Mouse (Mus musculus): ENCODE results near the gene Glp1r. TPM values are rescaled to one million over a fixed set of nuclear protein-coding genes. Genes with fewer than 3 reads are reported as not detected.

Gene Glp1r
- polyA plus RNA-seq, 1 experiment from 2014 or later = 0.17 TPM

DNA sequence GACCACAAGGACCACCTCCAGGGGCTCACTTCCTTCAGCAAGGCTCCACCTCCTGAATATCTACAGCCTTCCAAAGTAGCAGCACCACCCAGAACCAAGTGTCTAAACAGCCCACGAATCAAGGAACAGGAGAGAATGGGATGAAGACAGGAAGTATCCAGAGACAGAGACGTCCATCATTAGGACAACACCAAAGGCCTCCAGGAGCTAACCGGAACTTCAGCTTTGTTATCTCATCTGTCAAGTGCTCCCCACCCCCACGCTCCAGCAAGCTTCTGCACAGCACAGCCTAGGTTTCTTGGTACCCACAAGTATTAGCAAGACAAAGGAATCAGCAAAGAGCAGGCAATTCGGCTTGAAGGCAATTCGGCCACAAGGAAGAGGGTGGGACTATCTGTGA lies 23.0 kb upstream of the Glp1r start:
- Histone ChIP-seq H3K4me3 (no peak overlapping the region), H3K36me3 (no peaks in the 10 kb centered on the region), H3K27me3 (replicated peaks) (no peaks in the 10 kb centered on the region), H3K4me2 (no peak overlapping the region), H3K9ac (no peak overlapping the region), H3K9me3 (no peaks in the 10 kb centered on the region; the same call in 1 of the 2 replicates), H3K27ac (replicated peaks) (no peak overlapping the region), H3K4me1 (peaks cover 13% of the 10 kb centered on the region)
- 16% methylated on average over 6 of the region's 6 CpGs for WGBS
- ATAC-seq (ENCODE audit: extremely low read depth, insufficient number of reproducible peaks, low FRiP score, low TSS enrichment) = no peak

DNA sequence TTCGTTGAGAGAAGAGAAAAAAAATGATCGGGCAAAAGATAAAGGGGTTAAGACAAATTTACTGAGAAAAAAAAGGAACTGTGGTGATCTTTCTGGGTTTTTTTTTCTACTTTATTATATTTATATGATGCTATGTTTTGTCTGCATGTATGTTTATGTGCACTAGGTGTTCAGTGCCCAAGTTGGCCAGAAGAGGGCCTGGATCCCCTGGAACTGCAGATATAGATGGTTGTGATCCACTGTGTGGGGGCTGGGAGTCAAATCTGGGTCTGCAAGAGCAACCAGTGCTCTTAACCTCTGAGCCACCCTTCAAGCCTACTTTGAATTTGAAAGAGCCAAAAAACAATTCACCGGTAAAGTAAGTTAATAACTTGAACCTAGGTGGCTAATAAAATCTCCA lies 21.2 kb upstream of the Glp1r start:
- H3K4me3 ChIP-seq = no peak overlapping the region
- no peak for ATAC-seq (ENCODE audit: extremely low read depth, insufficient number of reproducible peaks, low FRiP score, low TSS enrichment)
- WGBS = 84% methylated on average over 3 of the region's 3 CpGs

DNA sequence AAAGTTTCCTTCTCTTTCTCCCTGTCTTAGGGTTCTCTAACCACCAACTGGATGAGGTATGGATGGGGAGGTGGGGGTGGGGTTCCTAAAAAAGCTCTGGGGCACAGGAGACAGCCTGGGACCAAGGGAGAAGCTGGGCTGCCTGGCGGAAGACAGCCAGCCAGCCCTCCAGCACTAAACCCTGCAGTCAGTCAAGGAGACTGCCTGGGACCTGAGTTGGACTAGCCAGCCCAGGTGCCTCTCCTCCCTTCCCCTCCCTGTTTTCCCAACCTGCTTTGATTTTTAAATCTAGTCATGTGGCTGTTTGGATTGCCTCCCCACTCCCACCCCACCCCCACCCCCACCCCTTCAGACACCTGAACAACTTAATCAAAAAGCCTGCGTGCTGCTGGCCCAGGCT lies 20.6 kb upstream of the Glp1r start:
- Histone ChIP-seq H3K9ac (no peak overlapping the region), H3K4me3 (no peak overlapping the region), H3K4me2 (no peak overlapping the region), H3K4me1 (peaks cover 8% of the 10 kb centered on the region), H3K9me3 (no peaks in the 10 kb centered on the region), H3K27me3 (replicated peaks) (no peaks in the 10 kb centered on the region), H3K36me3 (no peaks in the 10 kb centered on the region), H3K27ac (replicated peaks) (no peak overlapping the region)
- WGBS = 64% methylated on average over 2 of the region's 2 CpGs
- no peak for ATAC-seq (ENCODE audit: extremely low read depth, insufficient number of reproducible peaks, low FRiP score, low TSS enrichment)

More for the DNA sequence above, 21.2 kb upstream of the Glp1r start:
- H3K27me3 ChIP-seq (replicated peaks) = no peaks in the 10 kb centered on the region
- H3K4me2 ChIP-seq = no peak overlapping the region
- H3K9ac ChIP-seq = no peak overlapping the region
- H3K4me1 ChIP-seq = peaks cover 8% of the 10 kb centered on the region
- no peaks in the 10 kb centered on the region for H3K36me3 ChIP-seq
- no peak overlapping the region for H3K27ac ChIP-seq (replicated peaks)
- no peaks in the 10 kb centered on the region for H3K9me3 ChIP-seq

DNA sequence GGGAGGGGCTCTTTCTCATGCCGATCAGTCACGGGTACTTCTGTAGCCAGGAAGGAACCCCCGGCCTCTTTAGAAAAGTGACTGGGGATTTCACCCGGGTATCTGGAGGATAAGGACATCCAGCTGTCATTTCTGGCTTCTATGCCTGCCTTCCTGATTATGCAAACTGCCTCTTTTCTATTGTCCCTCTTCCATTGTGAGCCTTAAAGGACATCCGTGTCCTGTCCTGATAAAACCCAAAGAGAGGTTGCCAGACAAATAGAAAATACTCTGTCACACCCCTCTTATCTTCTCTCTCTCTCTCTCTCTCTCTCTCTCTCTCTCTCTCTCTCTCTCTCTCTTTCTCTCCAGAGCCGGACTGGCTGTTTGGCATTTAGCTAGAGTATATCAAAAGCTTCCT lies 19.4 kb upstream of the Glp1r start:
- Histone ChIP-seq H3K27ac (replicated peaks) (no peak overlapping the region), H3K4me1 (peaks cover 8% of the 10 kb centered on the region), H3K9me3 (no peaks in the 10 kb centered on the region), H3K4me2 (peak overlapping the region; percentile 25), H3K36me3 (no peaks in the 10 kb centered on the region), H3K27me3 (replicated peaks) (no peaks in the 10 kb centered on the region), H3K4me3 (no peak overlapping the region), H3K9ac (0 out of 2 replicates have a peak overlapping the region, but pooled peaks have one; percentile 14)
- WGBS = under 1% methylated on average over 6 of the region's 6 CpGs
- no peak for ATAC-seq (ENCODE audit: extremely low read depth, insufficient number of reproducible peaks, low FRiP score, low TSS enrichment)

DNA sequence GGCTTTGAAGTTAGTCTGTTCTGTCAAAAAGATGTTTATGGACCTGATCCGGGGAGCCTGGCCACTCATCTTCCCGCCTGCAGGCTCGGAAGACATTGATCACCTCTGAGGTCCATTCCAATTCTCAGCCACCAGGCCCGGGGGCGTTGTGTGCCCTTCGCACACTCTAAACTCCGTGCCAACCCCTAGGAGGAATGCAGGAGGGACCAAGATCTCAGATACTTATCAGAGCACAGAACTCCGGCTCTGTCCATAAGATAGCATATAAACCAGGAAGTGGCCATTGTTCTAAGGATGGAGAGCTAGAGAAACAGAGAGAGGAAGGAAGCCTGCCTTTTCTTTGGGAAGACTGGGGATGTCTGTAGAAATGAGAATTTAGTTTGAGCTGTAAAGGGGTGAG lies 18.1 kb upstream of the Glp1r start:
- no peak overlapping the region for H3K27ac ChIP-seq (replicated peaks)
- whole genome bisulfite sequencing = 57% methylated on average over 8 of the region's 8 CpGs
- no peak overlapping the region for H3K4me3 ChIP-seq
- ATAC-seq (ENCODE audit: extremely low read depth, insufficient number of reproducible peaks, low FRiP score, low TSS enrichment) = no peak
- no peaks in the 10 kb centered on the region for H3K36me3 ChIP-seq
- no peak overlapping the region for H3K4me2 ChIP-seq
- H3K9me3 ChIP-seq = no peaks in the 10 kb centered on the region
- no peaks in the 10 kb centered on the region for H3K27me3 ChIP-seq (replicated peaks)
- H3K4me1 ChIP-seq = peaks cover 8% of the 10 kb centered on the region
- H3K9ac ChIP-seq = no peak overlapping the region

DNA sequence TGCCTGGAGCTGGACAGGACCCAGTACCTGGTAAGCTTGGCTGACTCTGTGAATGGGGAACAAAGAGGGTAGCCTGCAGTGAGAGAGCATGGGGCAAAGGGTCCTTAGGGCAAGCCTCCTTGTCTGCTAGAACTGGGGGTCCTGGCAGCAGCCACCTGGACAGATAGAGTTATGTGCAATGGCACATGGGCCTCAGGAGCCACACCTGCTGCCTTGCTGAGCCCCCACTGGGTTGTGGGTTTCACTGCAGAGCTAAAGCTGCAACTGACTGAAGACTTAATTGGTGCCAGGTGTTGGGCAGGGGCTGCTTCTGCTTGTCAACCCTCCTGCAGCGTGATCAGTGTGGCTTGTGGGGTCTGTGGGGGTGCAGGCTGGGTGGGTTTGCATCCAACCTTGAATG lies 9.5 kb upstream of the Glp1r start:
- Histone ChIP-seq H3K4me2 (no peak overlapping the region), H3K27me3 (replicated peaks) (no peaks in the 10 kb centered on the region; the same call in 1 of the 2 replicates), H3K9me3 (no peaks in the 10 kb centered on the region), H3K4me3 (no peak overlapping the region), H3K27ac (replicated peaks) (no peak overlapping the region), H3K9ac (no peak overlapping the region), H3K36me3 (no peaks in the 10 kb centered on the region), H3K4me1 (no peaks in the 10 kb centered on the region)
- 32% methylated on average over 1 of the region's 1 CpGs for WGBS
- ATAC-seq (ENCODE audit: extremely low read depth, insufficient number of reproducible peaks, low FRiP score, low TSS enrichment) = no peak

DNA sequence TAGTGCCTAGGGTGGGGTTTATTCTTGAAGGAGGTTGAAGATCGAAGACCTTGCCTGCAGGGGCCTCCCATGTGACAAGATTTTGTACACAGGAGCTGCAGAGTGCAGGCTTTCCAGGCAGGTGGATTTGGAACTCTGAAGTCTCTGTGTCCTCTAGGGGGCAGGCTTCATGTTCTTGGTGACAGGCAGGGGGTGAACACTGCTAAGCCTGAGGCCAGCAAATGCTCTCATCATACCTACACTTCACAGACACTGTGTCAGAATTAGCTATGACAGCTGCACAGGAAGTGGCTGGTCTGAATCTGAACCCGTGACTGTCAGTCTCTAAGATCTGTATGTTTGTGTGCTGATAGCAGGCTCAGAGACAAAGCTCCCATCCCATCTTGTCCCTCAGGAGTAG lies 8.9 kb upstream of the Glp1r start:
- no peak overlapping the region for H3K4me2 ChIP-seq
- H3K9me3 ChIP-seq = no peaks in the 10 kb centered on the region
- H3K27ac ChIP-seq (replicated peaks) = no peak overlapping the region
- no peak for ATAC-seq (ENCODE audit: extremely low read depth, insufficient number of reproducible peaks, low FRiP score, low TSS enrichment)
- no peaks in the 10 kb centered on the region for H3K4me1 ChIP-seq
- H3K36me3 ChIP-seq = no peaks in the 10 kb centered on the region
- WGBS = 33% methylated on average over 2 of the region's 2 CpGs
- no peak overlapping the region for H3K4me3 ChIP-seq
- no peaks in the 10 kb centered on the region; the same call in 1 of the 2 replicates for H3K27me3 ChIP-seq (replicated peaks)
- H3K9ac ChIP-seq = no peak overlapping the region

DNA sequence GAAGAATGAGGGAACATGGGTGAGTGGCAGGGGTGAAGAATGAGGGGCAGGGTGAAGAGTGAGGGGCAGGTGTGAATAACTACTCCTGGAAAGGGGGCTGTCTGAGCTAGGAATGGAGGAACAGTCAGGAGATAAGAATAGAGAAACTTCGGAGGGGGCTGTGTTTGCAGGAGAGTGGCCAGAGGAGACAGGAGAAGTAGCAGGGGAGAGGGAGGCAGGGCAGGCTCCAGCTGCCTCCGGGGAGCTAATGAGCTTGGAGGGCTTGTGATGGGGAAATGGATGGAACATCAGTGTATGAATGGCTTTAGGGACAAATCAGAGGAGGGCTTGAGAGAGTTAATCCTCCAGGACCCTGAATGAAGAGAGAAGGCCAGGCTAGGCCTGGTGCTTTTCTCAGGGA lies 4.5 kb upstream of the Glp1r start:
- no peaks in the 10 kb centered on the region for H3K36me3 ChIP-seq

DNA sequence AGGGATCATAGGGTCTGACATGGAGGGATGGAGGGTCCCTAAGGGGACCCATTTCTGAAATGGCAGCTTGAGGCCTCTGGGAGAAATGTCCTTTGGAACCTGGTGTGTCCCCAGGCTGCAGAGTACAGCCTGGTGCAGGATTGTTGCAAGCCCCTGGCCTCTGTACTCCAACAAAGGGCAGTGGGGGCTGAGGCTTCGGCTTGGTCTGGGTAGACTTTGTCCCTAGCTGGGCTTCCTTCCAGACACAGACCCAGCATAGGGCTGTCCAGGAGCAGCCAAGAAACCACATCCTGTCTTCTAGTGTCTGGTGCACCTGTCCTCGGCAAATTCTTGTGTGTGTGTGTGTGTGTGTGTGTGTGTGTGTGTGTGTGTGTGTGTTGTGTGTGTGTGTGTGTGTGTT lies 2.5 kb downstream of the Glp1r start:
- Histone ChIP-seq H3K4me2 (no peak overlapping the region), H3K36me3 (no peaks in the 10 kb centered on the region)
- ATAC-seq (ENCODE audit: extremely low read depth, insufficient number of reproducible peaks, low FRiP score, low TSS enrichment) = no peak

More for the DNA sequence above, 4.5 kb upstream of the Glp1r start:
- Histone ChIP-seq H3K4me2 (no peak overlapping the region), H3K4me1 (peaks cover 10% of the 10 kb centered on the region), H3K9ac (no peak overlapping the region), H3K4me3 (no peak overlapping the region), H3K27ac (replicated peaks) (no peak overlapping the region), H3K27me3 (replicated peaks) (peaks cover 31% of the 10 kb centered on the region), H3K9me3 (peaks cover 10% of the 10 kb centered on the region; the same call in 1 of the 2 replicates)
- 6% methylated on average over 2 of the region's 2 CpGs for WGBS
- no peak for ATAC-seq (ENCODE audit: extremely low read depth, insufficient number of reproducible peaks, low FRiP score, low TSS enrichment)

DNA sequence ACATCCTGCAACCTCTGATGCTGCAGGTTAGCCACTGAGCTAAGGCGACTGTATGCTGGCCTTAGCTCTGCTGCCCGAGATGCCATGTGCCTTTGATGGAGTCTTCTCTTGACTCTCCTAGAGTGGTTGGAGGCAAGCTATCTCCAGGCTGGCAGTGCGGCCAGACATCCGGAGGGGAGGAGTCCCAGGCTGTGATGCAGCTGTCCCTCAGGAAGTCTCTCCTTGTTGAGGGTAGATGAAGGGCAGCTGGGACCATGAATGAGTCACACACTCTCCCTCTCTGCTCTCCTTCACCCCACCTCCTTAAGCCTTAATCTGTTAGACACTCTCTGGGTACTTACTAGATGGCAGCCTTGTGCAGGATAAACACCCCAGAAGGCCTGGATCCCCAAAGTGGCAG lies 6.0 kb downstream of the Glp1r start:
- H3K36me3 ChIP-seq = no peaks in the 10 kb centered on the region
- H3K4me2 ChIP-seq = no peak overlapping the region
- H3K9ac ChIP-seq = no peak overlapping the region
- ATAC-seq (ENCODE audit: extremely low read depth, insufficient number of reproducible peaks, low FRiP score, low TSS enrichment) = no peak
- H3K4me3 ChIP-seq = no peak overlapping the region
- WGBS = 40% methylated on average over 4 of the region's 4 CpGs
- no peaks in the 10 kb centered on the region for H3K9me3 ChIP-seq
- peaks cover 41% of the 10 kb centered on the region for H3K27me3 ChIP-seq (replicated peaks)
- no peak overlapping the region for H3K27ac ChIP-seq (replicated peaks)
- H3K4me1 ChIP-seq = peaks cover 4% of the 10 kb centered on the region; the same call in 1 of the 2 replicates

More for the DNA sequence above, 2.5 kb downstream of the Glp1r start:
- WGBS = 65% methylated on average over 2 of the region's 2 CpGs
- Histone ChIP-seq H3K27ac (replicated peaks) (no peak overlapping the region), H3K9ac (no peak overlapping the region), H3K4me1 (peaks cover 13% of the 10 kb centered on the region), H3K4me3 (no peak overlapping the region), H3K9me3 (peaks cover 6% of the 10 kb centered on the region; the same call in 1 of the 2 replicates), H3K27me3 (replicated peaks) (peaks cover 63% of the 10 kb centered on the region)

DNA sequence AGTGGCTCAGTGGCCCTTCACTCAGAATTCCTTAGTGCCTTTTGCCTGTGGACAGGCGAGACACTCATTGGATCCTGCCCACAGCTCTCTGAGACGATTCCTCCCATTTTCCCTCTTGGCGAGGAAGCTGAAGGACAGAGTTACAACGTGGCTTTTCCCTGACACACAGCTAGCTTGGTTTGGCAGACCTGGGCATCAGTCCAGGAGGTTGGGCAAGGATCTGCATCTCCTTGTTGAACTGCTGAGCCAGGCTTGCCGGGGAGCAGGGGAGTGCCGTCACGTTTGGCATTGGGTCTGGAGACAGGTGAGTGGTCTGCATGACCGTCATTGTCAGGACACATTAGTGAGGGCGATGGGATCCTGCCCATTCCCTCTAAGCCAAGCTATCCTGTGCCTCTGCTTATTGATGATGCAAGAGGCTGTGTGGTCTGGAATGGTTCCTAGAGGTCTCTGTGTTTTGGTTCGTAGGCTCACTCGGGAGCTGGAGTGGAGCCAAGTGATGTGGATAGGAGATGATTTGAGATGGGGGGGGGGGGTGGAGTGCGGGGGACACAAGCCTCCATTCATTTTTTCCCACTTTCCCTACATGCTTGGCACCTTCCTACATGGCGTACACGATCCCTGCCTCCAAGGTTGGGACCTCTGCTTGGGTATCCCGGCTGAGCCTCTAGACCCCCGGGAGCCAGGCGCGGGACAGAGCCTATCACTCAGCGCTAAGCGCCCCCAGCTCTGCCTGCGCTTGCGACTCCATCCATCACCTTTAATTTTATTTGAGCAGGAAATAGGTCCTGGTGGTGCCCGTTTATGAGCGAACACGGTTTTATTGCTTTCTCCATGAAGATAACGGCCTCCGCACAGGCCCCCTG lies 9.5 kb downstream of the Glp1r start:
- WGBS = 69% methylated on average over 27 of the region's 27 CpGs
- peaks cover 4% of the 10 kb centered on the region; the same call in 1 of the 2 replicates for H3K4me1 ChIP-seq
- H3K4me3 ChIP-seq = no peak overlapping the region
- H3K36me3 ChIP-seq = no peaks in the 10 kb centered on the region
- no peak overlapping the region for H3K27ac ChIP-seq (replicated peaks)
- no peak overlapping the region for H3K4me2 ChIP-seq
- H3K27me3 ChIP-seq (replicated peaks) = peaks cover 19% of the 10 kb centered on the region
- no peaks in the 10 kb centered on the region for H3K9me3 ChIP-seq
- ATAC-seq (ENCODE audit: extremely low read depth, insufficient number of reproducible peaks, low FRiP score, low TSS enrichment) = no peak
- H3K9ac ChIP-seq = no peak overlapping the region

DNA sequence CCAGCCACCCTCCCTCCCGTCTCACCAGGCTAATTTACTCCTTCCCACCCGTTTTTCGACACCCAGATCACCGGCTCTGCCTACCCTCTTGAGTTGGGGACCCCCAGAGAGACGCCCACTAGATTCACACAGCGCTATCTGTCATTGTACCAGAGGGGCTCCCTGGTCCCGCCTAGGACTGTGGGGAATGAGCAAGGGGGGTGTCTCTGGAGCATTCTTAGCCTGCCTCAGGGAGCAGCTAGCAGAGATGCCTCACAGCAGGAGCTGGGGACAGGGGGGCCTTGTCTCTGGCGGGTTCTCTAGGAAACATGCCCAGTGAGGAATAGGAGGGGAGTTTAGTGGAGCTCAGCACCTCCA lies 10.1 kb downstream of the Glp1r start:
- Histone ChIP-seq H3K4me2 (no peak overlapping the region), H3K27me3 (replicated peaks) (peaks cover 17% of the 10 kb centered on the region), H3K4me1 (peaks cover 4% of the 10 kb centered on the region; the same call in 1 of the 2 replicates), H3K9ac (no peak overlapping the region), H3K4me3 (no peak overlapping the region), H3K36me3 (no peaks in the 10 kb centered on the region), H3K9me3 (no peaks in the 10 kb centered on the region), H3K27ac (replicated peaks) (no peak overlapping the region)
- 45% methylated on average over 8 of the region's 8 CpGs for WGBS
- no peak for ATAC-seq (ENCODE audit: extremely low read depth, insufficient number of reproducible peaks, low FRiP score, low TSS enrichment)

All from heart, embryonic 13.5 days (tissue).